Mouse (Mus musculus) adrenal gland, adult 2 months (tissue): ENCODE data around the gene Bub1b. TPM values are rescaled to one million over a fixed set of nuclear protein-coding genes. Genes with fewer than 3 reads are reported as not detected.

Experiments used
- DNase-seq: peaks from one replicate; pipeline ENCODE4 v3.0.0; 2021
- long read RNA-seq: library from polyadenylated mRNA; stranded (forward); transcript quantifications from one replicate; pipeline ENCODE4 v2.0.0, GENCODE M21; 2021
- polyA plus RNA-seq: library from polyadenylated mRNA; depleted of rRNA; stranded (reverse); fragments of >200 nt; gene quantifications from 2 replicates; pipeline ENCODE4 v1.2.3, GENCODE M21; 2012; rRNA removed
- total RNA-seq, 2 experiments: library from RNA; stranded (reverse); gene quantifications; 2 replicates each; pipeline ENCODE4 v1.2.3; 2021

Gene Bub1b
- total RNA-seq = 1 to 10 TPM; 2.8 to 4.6 TPM
- polyA plus RNA-seq = 1.0 and 1.1 TPM in 2 replicates
- long read RNA-seq = 0 reads

DNA sequence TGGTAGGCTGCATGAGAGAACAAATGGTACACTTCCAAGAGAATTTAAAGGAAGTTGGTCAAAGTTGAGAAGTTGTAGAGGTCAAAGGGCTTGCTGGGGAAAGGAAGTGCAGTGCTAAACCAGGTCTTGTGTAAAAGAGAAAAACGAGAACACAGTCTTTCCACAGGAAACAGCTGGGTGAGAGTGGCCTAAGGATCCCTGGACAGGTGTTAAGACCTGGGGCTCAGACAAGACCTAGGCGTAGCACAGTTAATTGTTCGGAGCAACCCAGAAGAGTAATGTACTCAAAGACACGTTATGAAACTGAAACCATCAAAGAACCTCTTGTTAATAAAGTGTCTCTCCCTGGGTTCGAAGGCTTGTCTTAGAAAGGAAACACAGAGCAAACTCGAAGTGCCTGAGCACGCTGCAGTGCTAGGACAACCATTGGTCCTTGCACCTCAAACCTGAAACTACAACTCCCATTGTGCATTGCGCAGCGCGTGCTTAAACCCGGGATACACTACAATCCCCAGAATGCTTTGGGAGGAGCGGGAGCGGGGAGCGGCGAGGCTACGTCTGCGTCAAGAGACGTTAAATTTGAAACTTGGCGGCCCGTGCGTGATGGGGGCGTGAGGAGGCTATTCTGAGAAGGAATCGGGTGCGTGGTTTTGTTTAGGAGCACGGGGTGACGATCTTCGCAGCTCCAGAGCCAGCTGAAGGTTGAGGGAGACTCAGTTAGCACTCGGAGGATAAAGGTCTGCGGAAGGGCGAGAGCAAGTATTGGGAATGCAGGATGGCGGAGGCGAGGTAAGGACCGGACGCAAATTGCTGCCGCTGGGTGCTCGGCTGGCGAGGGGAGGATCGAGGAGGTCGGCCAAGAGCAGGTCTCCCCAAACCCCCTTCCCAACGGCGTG, at the start of gene Bub1b:
TSS of gene Bub1b (plus strand) at position 539 of the 896 bp plus-strand sequence.
- DNase-seq = peak; percentile 93

DNA sequence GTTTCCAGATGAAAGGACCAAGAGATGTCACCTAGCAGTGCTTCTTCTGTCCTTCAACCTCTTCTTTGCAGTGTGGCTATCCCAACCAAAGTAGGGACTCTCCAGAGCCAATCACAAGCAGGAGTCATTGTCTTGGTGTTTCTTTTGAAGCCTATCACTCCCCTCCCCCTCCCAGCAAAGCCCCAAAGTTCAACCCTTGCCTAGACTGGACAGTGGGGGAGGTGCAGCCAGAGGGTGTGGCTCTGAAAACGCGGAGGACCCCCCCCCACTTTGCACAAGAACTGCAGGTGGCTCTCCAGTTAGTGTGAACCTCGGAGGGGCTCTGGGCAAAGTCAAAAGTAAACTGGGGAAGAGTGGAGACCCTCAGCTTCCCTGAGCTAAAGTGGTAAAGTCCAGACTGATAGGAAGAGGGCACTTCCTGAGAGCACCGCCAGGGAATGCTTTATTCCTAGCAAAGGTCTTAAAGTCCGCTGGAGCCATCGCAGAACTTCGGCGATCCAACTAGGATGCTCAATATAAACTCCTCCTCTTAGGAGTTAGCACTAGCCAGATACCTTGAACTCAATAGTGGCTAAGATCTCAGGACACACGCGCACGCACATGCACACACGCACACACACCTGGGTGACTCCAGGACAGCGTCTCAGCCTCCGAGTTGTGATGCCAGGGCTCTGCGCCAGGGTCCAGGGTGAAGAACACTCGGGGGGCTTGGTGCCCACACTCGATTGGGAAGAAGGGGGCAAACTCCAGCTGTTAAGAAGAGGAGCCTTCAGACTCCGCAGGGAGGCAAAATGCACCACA, 49.4 kb upstream of the Bub1b start:
- peak; percentile 25 for DNase-seq

DNA sequence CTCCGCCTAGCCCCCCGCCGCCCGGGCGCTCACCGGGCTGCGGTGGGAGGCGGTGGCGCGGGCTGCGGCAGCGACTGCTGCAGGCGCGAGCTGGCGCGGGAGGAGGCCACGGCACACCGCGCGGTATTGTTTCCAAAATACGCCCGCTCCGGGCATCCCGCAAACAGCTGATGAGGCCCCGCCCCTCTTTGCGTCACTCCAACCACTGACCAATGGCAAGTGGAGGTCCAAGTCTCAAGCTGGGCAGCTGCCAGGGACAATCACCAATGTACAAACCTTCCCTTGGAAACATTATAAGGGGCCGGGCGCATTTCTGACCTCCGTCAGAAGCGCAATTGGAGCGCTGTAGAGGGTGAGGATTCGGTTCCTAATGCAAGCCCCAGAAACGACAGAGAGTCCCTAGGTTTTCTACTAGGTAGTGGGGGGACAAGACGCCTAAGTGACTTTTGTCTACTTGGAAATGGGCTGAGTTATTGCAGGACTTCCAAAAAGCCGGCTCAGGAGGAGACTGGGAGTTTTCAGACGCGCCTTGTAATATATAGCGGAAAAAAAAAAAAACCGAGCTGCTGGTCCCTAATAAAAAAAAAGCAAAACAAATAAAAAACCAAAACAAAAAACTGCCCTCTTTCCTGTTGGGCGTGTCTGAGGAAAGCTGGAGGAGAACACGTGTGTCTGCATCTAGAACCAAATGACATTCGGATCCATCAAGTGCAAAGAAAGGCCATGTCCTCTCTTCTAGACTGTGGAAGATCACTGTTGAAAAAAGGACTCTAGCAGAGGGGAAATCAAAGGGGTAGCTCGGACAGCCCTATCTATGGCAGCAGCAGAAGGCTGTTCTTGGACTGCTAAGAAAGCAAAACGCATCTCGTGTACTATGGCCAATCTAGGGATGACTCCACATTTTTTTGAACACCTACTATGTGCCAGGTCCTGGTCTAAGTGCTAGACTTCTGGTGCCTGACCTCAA, 48.2 kb upstream of the Bub1b start, which contains the start of gene Bmf:
TSS of gene Bmf (minus strand) at position 181 of the 967 bp plus-strand sequence.
- peak; percentile 99 for DNase-seq

DNA sequence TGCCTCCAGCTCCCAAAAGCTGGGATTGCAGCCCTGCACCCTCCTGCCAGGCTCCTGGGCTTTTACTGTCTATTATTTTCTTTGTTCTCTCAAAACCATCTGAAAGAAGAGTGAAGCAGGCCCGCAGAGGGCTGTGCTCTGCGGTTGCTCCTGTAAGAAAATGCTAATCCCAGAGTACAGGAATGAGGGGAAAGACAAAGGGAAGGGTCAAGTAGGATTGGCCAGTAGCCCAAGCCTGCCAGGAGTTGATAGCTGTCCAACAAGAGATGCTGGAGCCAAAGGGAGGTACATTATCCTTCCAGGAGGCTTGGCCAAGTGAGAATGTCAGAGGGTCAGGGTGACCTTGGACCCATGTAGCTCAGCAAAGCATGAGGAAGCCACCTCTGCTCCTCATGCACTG, 46.4 kb upstream of the Bub1b start:
- DNase-seq = peak; percentile 29

DNA sequence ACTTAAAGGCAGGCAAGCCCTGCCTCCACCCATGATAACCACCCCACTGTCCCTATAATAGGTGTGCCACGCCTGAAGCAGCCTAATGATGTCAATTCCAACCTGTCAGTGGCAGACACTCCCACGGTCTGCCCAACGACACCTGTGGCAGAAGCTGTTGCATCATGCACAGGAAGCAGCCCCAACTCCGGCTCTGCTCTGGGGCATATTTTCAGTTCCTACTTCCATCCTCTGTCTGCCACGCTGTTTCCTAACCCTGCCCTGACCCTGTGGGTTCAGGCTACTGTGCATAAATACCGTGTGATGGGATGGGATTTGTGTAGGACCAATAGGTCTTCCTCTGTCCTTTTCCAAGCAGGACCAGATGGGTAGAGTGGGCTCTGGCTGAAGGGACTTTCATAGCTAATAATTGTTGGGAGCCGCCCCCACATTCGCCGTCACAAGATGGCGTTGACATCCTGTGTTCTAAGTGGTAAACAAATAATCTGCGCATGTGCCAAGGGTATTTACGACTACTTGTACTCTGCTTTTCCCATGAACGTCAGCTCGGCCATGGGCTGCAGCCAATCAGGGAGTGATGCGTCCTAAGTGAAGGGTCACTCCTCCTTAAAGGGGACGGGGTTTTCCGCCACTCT, 43.5 kb upstream of the Bub1b start:
- DNase-seq = peak; percentile 66

DNA sequence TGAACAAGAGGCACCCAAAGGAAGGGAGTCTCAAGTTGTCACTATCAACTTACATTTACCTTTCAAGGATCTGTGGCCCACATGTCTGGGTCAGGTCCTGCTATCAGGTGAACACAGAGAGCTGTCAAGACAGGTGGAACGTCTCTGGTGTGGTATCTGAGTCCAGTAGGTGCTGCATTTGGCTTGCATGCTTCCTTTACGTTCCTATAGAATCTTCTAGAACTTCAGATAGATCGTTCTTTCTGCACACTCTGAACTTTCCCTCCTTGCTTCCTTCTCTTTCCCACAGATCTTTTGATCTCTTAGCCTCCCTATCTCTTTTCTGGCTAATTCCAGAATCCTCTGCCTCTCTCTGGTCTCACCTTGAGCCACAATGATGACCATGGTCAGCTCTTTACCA, 39.6 kb upstream of the Bub1b start:
- no peak for DNase-seq

DNA sequence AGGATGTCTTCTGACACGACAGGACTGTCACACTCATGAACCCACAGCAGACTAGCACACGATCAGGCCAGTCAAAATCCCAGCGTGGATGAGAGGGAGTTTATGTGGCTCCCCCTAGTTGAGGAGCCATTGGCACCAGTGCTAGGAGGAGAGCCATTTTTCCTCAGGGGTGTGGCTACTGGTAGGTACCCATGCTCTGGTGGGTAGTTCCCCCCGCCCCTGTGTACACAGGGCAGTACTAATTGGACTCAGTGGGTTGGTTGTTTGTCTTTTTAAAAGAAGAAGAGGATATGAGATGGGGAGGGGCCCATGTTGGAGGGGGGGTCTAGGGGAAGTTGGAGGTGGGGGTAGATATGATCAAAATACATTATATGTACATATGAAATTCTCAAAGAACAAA, 36.0 kb upstream of the Bub1b start:
- no peak for DNase-seq

DNA sequence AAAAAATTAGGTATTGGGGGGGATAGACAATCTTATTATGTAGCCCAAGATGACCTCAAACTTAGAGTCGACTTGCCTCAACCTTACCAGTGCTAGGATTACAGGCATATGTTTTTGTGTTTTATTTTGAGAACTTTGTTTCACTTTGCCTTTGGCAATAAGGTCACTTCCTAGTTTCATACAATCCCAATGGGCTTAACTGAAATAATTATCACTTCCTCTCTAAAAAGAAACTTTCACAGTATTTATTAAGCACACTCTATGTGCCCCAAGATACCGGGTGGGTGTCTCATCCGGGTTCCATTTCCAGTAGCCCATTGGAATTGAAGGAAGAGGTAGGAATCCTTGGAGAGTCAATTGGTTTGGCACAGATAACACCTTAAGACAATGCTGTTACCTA, 35.6 kb upstream of the Bub1b start:
- DNase-seq = no peak

DNA sequence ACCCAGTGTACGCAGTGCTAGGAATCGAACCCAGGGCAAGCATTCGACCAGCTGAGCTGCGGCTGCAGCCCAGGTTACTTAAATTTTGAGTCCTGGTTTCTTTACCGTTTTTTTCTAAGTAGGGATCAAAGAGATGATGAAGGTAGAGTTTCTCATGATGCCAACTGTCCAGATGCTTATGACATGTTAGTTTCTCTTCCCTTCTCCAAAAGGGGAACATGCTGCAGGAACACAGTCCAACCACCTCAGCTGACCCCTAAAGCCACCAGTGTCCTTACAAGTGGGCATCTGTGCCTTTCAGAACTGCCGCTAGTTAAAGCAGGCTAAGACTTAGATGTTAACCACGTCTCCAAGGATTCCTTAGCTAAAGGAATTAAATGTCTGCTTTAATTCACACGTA, 30.8 kb upstream of the Bub1b start:
- no peak for DNase-seq

DNA sequence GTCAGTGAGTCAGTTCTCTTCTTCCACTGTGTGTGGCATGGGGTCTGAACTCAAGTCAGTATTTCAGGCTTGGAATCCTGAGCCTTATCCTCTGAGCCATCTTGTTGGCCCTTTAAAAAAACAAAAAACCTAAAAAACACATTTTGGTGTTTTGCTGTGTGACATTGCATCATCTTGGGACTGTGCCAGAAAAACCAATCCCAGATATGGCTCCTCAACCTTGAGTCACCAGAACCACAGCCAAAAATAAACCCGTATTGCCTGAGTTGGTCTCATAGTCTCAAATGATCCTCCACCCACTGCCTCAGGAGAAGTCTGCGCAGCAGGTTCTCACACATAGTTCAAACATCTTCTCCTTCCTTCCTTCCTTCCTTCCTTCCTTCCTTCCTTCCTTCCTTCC, 27.1 kb upstream of the Bub1b start:
- peak; percentile 64 for DNase-seq

DNA sequence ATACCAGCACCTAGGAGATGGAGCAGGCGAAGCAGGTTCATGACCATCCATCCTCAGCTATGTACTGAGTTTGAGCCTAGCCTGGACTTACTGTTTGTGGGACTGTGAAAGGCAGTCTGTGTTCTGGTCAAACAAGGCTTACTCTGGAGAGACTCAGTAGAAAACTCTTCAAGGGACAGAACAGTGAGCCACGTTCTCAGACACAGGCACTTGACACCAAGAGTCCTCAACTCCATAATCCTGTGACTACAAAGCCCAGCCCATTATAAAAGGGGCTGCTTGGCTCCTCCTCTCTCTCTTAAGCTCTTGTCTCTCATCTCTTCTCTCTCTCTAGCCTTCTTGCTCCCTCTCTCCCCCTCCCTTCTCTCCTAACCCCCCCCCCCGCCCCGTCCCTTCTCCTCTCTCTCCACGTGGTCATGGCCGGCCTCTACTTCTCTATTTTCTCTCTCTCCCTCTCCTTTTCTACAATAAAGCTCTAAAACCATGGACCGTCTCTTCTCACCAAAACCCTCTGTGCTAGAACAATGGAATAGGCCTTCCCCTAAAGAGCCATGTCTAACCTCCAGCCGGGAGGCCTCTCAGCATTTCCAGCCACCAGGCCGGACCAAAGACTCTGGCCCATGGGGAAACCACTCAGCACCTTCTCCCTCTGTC, 25.7 kb upstream of the Bub1b start:
- no peak for DNase-seq

DNA sequence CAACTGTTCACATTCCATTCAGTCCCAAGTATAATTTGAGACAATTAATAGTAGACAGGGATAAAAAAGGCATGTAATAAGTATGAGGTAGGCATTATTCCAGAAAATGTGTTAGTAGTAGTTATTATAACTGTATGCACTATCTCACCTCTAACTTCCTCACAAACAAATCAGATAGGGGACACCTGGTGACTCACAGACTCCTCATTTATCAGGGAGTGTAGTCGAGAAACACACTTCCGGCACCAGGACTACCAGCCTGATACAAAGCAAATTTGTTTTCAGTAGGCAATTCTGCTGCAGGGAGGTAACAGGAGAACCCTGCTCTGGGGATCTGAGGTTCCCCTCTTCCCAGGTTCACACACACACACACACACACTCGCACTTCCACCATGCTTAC, 24.9 kb upstream of the Bub1b start:
- no peak for DNase-seq

DNA sequence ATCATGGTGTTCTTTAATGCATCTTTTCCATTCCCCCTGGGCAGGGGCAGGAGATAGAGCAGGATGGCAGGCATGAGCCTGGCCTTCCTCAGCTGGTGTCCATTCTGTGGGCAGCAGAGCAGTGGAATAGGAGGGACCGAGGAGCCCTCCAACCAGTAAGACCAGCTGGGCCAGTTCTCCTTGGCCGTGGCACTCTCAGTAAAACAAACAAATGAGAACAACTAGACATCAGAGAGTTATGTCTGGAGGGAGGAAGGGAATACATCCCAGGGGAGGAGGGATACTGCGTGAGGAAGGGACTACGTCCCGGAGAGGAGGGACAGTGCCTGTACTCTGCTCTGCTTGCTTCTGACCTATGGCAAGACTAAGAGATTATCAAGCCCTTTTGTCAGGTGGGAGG, 12.0 kb upstream of the Bub1b start:
- DNase-seq = no peak

DNA sequence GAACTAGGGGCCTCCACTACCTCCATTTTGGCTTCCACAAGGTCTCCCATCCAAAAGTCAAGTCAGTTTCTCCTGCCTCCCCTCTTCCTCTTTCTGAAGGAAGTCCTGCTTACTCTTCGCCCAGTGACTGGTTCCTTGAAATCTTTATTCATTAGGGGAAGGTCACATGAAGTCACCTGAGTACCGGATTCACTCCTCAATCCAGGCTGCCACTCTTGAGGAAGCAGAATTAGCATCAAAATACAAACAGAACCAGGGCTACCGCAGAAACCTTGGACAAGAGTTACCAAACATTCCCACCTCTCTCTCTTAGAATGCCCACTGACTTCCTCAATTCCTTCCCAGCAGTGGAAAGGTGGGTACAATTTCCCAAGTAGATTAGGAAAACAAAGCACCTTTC, 10.3 kb upstream of the Bub1b start:
- DNase-seq = no peak

DNA sequence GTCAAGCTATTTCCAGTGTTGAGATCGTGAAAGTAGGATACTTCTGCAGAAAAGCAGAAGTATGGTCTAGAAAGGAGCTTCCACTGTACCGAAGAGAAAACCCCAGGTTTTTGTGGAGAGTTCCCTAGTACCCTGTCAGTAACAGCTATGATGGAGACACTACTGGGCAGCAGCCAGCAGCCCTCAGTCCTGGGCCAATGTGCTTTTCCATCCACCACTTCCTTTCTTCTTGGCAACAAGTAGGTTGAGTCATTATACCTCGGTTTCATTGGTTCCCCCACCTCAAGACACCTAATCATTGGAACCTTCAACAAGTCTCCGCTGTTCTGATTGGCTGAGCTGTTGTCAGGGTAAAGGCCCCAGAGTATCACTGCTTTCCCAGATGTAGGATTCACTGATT, 6.9 kb upstream of the Bub1b start:
- DNase-seq = no peak

DNA sequence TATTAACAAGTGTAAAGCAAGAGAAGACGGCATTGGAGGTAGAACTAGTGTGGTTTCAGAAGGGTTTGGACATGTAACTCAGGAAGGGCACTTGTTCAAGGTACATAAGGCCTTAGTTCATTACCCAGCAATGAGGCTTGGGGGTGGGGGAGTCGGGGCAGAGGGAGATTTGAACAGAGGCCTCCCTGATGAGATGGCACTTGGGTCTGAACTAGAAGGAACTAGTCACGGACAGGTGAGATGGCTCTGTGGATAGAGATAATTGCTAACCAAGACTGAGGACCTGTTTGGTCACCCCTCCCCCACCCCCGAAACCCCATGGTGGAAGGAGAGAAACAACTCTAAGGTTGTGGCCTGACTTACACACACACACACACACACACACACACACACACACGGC, 1.1 kb downstream of the Bub1b start:
- no peak for DNase-seq

DNA sequence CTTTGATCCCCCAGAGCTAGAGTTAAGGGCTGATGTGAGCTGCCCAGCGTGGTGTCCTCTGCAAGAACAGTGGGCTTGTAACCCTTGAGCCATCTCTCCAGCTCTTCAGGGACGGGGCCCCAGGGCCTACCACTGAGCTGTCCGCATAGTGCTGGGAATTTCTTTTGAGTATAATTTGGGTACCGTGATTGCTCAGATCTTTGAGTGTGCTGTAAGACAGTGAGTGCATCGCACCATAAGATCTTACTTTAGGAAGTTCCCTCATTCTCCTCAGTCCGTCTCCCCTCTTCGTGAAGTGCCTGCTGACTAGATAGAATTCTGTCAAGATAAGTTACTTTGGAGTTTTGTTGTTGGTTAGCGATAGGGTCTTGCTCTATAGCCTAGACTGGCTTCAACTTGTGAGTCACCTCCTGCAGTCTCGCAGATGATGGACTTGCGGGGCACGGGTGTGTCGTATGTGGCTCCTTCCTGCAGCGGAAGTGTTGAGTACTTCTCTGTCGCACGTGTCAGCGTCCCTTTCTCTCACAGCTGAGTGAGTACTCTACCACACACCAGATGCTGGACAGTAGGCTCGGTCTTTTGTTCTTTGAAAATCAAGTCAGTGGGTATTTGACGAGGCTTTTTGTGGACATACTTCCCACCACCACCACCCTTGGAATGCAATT, 3.7 kb downstream of the Bub1b start:
- DNase-seq = no peak

DNA sequence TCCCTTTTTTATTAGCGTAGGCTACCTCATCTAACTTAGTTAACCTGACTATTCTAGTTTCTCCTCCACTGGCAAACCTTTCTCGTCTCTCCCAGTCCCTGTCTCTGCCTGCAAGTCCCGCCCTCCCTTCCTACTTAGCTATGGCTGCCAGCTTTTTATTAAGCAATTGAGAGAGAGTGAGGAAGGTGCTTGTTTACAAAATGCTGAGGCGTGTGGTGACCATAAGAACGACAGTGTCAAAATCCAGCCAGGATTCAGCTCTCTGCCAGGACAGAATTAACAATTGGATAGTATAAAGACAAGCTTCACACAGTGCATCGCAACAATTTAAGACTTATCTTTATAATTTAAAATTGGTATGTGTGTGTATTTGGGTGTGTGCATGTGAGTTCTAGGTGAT, 6.1 kb downstream of the Bub1b start:
- DNase-seq = no peak

DNA sequence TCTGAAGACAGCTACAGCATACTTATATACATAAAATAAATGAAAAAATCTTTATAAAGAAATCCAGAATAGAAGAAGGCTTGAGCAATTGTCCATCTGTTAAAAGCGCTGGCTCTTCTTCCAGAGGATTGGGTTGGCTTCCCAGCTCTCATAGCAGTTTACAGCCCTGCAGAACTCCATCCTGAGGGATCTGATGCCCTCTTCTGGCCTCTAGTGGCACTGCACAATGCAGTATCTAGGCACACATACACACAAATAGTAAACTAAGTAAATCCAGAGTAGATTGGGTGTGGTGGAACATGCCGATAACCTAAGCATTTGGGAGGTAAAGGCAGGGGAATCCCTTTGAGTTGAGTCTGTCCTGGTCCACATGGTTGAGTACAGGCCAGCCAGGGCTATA, 8.0 kb downstream of the Bub1b start:
- DNase-seq = peak; percentile 43

DNA sequence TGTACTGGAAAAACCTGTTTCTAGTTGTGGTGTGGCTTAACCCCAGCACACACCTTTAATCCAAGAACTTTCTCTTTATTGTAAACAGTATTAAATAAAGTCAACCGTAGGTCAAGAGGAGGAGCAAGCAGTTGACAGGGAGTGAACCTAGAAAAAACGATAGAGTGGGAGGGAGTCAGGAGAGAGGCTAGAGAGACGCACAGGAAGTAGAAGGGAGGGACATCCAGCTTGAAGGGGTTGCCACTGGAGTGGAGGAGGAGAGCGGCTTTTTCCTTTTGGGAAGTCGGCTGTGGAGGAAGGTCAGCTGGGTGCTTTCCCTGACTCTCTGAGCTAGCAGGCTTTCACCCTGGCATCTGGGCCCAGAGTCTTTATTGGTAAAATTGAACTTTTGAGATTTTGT, 9.0 kb downstream of the Bub1b start:
- DNase-seq = peak; percentile 7
